Comparison of ENCODE assay signal across 22 mouse cellular contexts in genomic region chr13:99038198-99039062, GRCm38 (mm10). TPM values are rescaled to one million over a fixed set of nuclear protein-coding genes. Genes with fewer than 3 reads are reported as not detected.
DNase-seq lines count a peak whose midpoint lies in the region; ATAC-seq and TF ChIP-seq lines count a peak whose summit lies in the region.
"Had no signal": no experiment of that assay in that cellular context is flagged by ENCODE, and none has a peak within 500 bp of the region (broad histone marks: within the 10 kb centered on the region; RNA-seq: fewer than 3 reads in every experiment).

No protein-coding gene starts in this region.

- no peaks in the 10 kb centered on the region for H3K36me3 ChIP-seq in liver, postnatal 0 days (replicated peaks; ENCODE audit: insufficient read depth, low read length)
- no peaks in the 10 kb centered on the region for H3K36me3 ChIP-seq in liver, embryonic 12.5 days
- H3K36me3 ChIP-seq in intestine, embryonic 14.5 days (ENCODE audit: control insufficient read depth, insufficient read depth, low read length): no peaks in the 10 kb centered on the region
- H3K36me3 ChIP-seq in stomach, embryonic 15.5 days: no peaks in the 10 kb centered on the region
- H3K36me3 ChIP-seq: G1E; heart, embryonic 12.5 days; hindbrain, embryonic 13.5 days had no signal

- H3K4me1 ChIP-seq in liver, postnatal 0 days (ENCODE audit: insufficient read depth): no peaks in the 10 kb centered on the region
- no peaks in the 10 kb centered on the region for H3K4me1 ChIP-seq in liver, embryonic 12.5 days
- peaks cover 5% of the 10 kb centered on the region; the same call in 1 of the 2 replicates for H3K4me1 ChIP-seq in intestine, embryonic 14.5 days (replicated peaks; ENCODE audit: control insufficient read depth, insufficient read depth, low read length)
- H3K4me1 ChIP-seq in stomach, embryonic 15.5 days: no peaks in the 10 kb centered on the region

- TF ChIP-seq EP300 in liver, postnatal 0 days (IDR thresholded peaks at IDR 0.05; ENCODE audit: low read depth): no peak

- no peak overlapping the region for H3K27ac ChIP-seq in liver, postnatal 0 days (ENCODE audit: low read depth)
- no peak overlapping the region for H3K27ac ChIP-seq in liver, embryonic 12.5 days
- no peak overlapping the region for H3K27ac ChIP-seq in intestine, embryonic 14.5 days (ENCODE audit: low read depth)
- H3K27ac ChIP-seq in stomach, embryonic 15.5 days: no peak overlapping the region
- H3K27ac ChIP-seq: gastrocnemius, adult 2 months; hindbrain, embryonic 13.5 days had no signal

- peak; percentile 24 for DNase-seq in embryo, embryonic 11 days
- DNase-seq in embryo, embryonic 10.5 days (ENCODE audit: low spot score): no peak
- DNase-seq in liver, postnatal 0 days: no peak
- DNase-seq in intestine, embryonic 14.5 days (ENCODE audit: low spot score): no peak
- DNase-seq in layer of hippocampus, adult 11-12 months (ENCODE audit: low spot score): no peak
- no peak for DNase-seq in frontal cortex, postnatal 36 days (ENCODE audit: low spot score in 2 of 2)
- DNase-seq: adrenal gland, postnatal 25 days; cerebellum, postnatal 25 days; gastrocnemius, adult 2 months; kidney, postnatal 14 days; layer of hippocampus, postnatal 36 days; lung, postnatal 36 days; midbrain, embryonic 14.5 days; right cerebral cortex, postnatal 4 days; thymus, postnatal 36 days had no signal

- no peak overlapping the region for H3K4me3 ChIP-seq in liver, postnatal 0 days (ENCODE audit: low read depth, low read length)
- no peak overlapping the region for H3K4me3 ChIP-seq in liver, embryonic 12.5 days
- H3K4me3 ChIP-seq in intestine, embryonic 14.5 days (ENCODE audit: low read depth, low read length): no peak overlapping the region
- H3K4me3 ChIP-seq in stomach, embryonic 15.5 days (replicated peaks): no peak overlapping the region
- H3K4me3 ChIP-seq: gastrocnemius, adult 2 months; heart, embryonic 12.5 days; hindbrain, embryonic 13.5 days had no signal

- no peak for ATAC-seq in liver, postnatal 0 days
- no peak for ATAC-seq in liver, embryonic 12.5 days
- ATAC-seq in intestine, embryonic 14.5 days (replicated peaks; ENCODE audit: low FRiP score, low TSS enrichment, low read depth): 0 out of 2 replicates have a peak, but pooled peaks have one; percentile 23
- ATAC-seq in stomach, embryonic 15.5 days (ENCODE audit: insufficient read depth, low FRiP score, low read depth): peak; percentile 59; the same call in 1 of the 2 replicates
- ATAC-seq: forebrain, embryonic 14.5 days had no signal

- H3K9ac ChIP-seq in liver, postnatal 0 days (replicated peaks): no peak overlapping the region
- no peak overlapping the region for H3K9ac ChIP-seq in liver, embryonic 12.5 days
- no peak overlapping the region for H3K9ac ChIP-seq in intestine, embryonic 14.5 days (ENCODE audit: low read length)
- H3K9ac ChIP-seq in stomach, embryonic 15.5 days: no peak overlapping the region
- H3K9ac ChIP-seq: heart, embryonic 12.5 days; hindbrain, embryonic 13.5 days had no signal

- H3K4me2 ChIP-seq in liver, postnatal 0 days (ENCODE audit: low read depth, low read length): no peak overlapping the region
- H3K4me2 ChIP-seq in liver, embryonic 12.5 days: no peak overlapping the region
- H3K4me2 ChIP-seq in intestine, embryonic 14.5 days (ENCODE audit: low read length): no peak overlapping the region
- no peak overlapping the region for H3K4me2 ChIP-seq in stomach, embryonic 15.5 days
- H3K4me2 ChIP-seq: heart, embryonic 12.5 days; hindbrain, embryonic 13.5 days had no signal

- 0 out of 2 replicates have a peak, but pooled peaks have one; percentile 1 for TF ChIP-seq CTCF in liver, postnatal 0 days (IDR thresholded peaks at IDR 0.05; ENCODE audit: low read depth)

- WGBS in liver, postnatal 0 days (ENCODE audit: insufficient replicate concordance): 60% methylated on average over 15 of the region's 15 CpGs
- WGBS in liver, embryonic 12.5 days (ENCODE audit: insufficient replicate concordance): 54% methylated on average over 15 of the region's 15 CpGs
- 32% methylated on average over 15 of the region's 15 CpGs for WGBS in intestine, embryonic 14.5 days
- 40% methylated on average over 15 of the region's 15 CpGs for WGBS in stomach, embryonic 15.5 days

- H3K9me3 ChIP-seq in liver, postnatal 0 days (ENCODE audit: low read length): no peaks in the 10 kb centered on the region
- H3K9me3 ChIP-seq in liver, embryonic 12.5 days (replicated peaks): no peaks in the 10 kb centered on the region
- no peaks in the 10 kb centered on the region for H3K9me3 ChIP-seq in intestine, embryonic 14.5 days (ENCODE audit: control insufficient read depth, low read length)
- H3K9me3 ChIP-seq in stomach, embryonic 15.5 days: no peaks in the 10 kb centered on the region
- H3K9me3 ChIP-seq: G1E; hindbrain, embryonic 13.5 days had no signal

- H3K27me3 ChIP-seq in liver, postnatal 0 days (ENCODE audit: insufficient read depth, low read length): no peaks in the 10 kb centered on the region
- H3K27me3 ChIP-seq in liver, embryonic 12.5 days (replicated peaks): no peaks in the 10 kb centered on the region
- H3K27me3 ChIP-seq in intestine, embryonic 14.5 days (replicated peaks; ENCODE audit: control insufficient read depth, insufficient read depth, low read length): no peaks in the 10 kb centered on the region
- no peaks in the 10 kb centered on the region for H3K27me3 ChIP-seq in stomach, embryonic 15.5 days (replicated peaks)
- H3K27me3 ChIP-seq: heart, embryonic 12.5 days; hindbrain, embryonic 13.5 days had no signal

RNA-seq across cellular contexts. Expression of gene 1700024P04Rik, which starts 54.1 kb away (rescaled TPM):
- polyA plus RNA-seq in liver, postnatal 0 days (2015; fragmentation: Nextera tagmentation; extraction: Ambion mirVana): not detected in 2 replicates
- not detected in 2 replicates for polyA plus RNA-seq in liver, embryonic 12.5 days (2016; fragmentation: Nextera tagmentation; extraction: Ambion mirVana)
- not detected in 2 replicates for polyA plus RNA-seq in intestine, embryonic 14.5 days (2014; fragmentation: Nextera tagmentation; extraction: Ambion mirVana)
- polyA plus RNA-seq in stomach, embryonic 15.5 days (2015; fragmentation: Nextera tagmentation; extraction: Ambion mirVana): not detected in 2 replicates
- polyA plus RNA-seq: forebrain, embryonic 14.5 days; G1E; heart, embryonic 12.5 days; hindbrain, embryonic 13.5 days; limb, embryonic 14.5 days; midbrain, embryonic 14.5 days had no signal

Comparison
In these comparisons a context has a peak if more than half of its experiments do, and no peak if none do; other contexts are left out.
1. ATAC-seq: peak in intestine, embryonic 14.5 days (single experiment) and stomach, embryonic 15.5 days (single experiment); none in liver, postnatal 0 days (single experiment) and liver, embryonic 12.5 days (single experiment).